Mouse (Mus musculus): ENCODE results near the gene Gas2l1. TPM values are rescaled to one million over a fixed set of nuclear protein-coding genes. Genes with fewer than 3 reads are reported as not detected.

Gas2l1 gene
- polyA plus RNA-seq, 1 experiment = 1,288 TPM

DNA sequence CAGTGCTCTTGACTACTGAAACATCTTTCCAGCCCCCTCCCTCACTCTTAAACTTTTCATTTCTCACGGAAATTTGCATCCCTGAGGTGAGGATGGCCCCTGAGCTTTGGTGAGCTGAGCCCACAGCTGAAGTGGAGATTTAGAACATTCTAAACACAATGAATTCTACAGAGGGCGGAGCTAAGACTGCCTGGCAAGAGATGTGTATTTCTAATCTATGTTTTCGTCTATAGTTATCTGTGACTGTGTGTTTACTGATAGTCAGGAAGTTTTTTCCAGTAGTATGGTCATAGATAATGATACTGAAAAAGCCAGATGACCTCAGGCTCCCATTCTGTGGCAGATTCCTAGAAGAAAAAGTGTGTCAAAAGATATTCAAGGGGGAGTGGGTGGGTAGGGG, 56.3 kb downstream of the Gas2l1 start:
- Histone ChIP-seq H3K27me3 (replicated peaks) (no peaks in the 10 kb centered on the region), H3K4me3 (replicated peaks) (no peak overlapping the region), H3K4me1 (peaks cover 82% of the 10 kb centered on the region), H3K9me3 (no peaks in the 10 kb centered on the region), H3K36me3 (replicated peaks; ENCODE audit: low read length) (peaks cover 73% of the 10 kb centered on the region)
- no peak for TF ChIP-seq FLI1 (IDR thresholded peaks at IDR 0.05; ENCODE audit: low read length)
- no peak for TF ChIP-seq GATA1 (IDR thresholded peaks at IDR 0.05; ENCODE audit: borderline replicate concordance, low read length)

DNA sequence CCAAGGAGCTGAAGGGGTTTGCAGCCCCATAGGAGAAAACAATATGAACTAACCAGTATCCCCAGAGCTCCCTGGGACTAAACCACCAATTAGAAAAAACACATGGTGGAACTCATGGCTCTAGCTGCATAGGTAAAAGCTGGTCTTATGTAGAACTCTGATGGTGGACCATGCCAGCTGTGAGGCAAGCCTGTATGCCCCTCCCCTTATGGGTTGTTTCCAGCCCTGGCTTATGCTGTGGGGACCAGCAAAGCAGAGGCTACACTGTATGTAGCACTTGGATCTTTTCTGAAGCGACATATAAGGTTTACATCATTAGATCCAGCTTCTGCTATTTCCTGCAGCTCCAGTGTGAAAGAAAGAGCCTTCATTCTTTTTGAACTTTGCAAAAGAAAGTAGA, 57.9 kb downstream of the Gas2l1 start:
- Histone ChIP-seq H3K4me3 (replicated peaks) (no peak overlapping the region), H3K4me1 (peaks cover 89% of the 10 kb centered on the region), H3K27me3 (replicated peaks) (no peaks in the 10 kb centered on the region), H3K9me3 (no peaks in the 10 kb centered on the region), H3K36me3 (replicated peaks; ENCODE audit: low read length) (peaks cover 74% of the 10 kb centered on the region)
- no peak for TF ChIP-seq FLI1 (IDR thresholded peaks at IDR 0.05; ENCODE audit: low read length)
- no peak for TF ChIP-seq GATA1 (IDR thresholded peaks at IDR 0.05; ENCODE audit: borderline replicate concordance, low read length)

DNA sequence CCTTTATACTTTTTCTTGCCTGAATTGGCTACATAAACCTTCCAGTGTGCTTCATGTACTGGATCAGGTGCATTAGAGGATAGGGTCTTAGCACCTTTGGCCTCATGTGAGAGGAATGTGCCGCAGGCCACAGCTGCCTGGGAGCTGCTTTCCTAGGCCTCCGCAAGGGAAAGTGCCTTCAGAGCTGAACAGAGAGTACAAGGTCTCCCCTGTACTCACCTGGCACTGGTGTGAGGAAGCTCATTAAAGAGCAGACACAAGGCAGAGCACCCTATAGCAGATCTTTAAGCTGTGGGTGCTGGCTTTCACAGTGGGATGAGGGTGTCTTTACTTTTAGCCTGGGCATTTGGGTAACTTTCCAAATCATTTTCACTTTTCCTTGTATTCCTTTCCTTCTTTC, 59.6 kb downstream of the Gas2l1 start:
- Histone ChIP-seq H3K27me3 (replicated peaks) (no peaks in the 10 kb centered on the region), H3K36me3 (replicated peaks; ENCODE audit: low read length) (peaks cover 77% of the 10 kb centered on the region), H3K9me3 (no peaks in the 10 kb centered on the region), H3K4me3 (replicated peaks) (no peak overlapping the region), H3K4me1 (peaks cover 85% of the 10 kb centered on the region)
- no peak for TF ChIP-seq FLI1 (IDR thresholded peaks at IDR 0.05; ENCODE audit: low read length)
- no peak for TF ChIP-seq GATA1 (IDR thresholded peaks at IDR 0.05; ENCODE audit: borderline replicate concordance, low read length)

Other genes starting within 250 kb of the Gas2l1 start
- 21.2 and 59.3 TPM in 2 replicates for gene Nf2, start 215.8 kb downstream of the Gas2l1 start, polyA plus RNA-seq (2012; ENCODE audit: insufficient read depth, low replicate concordance)
- gene Nipsnap1, start 191.4 kb downstream of the Gas2l1 start, polyA plus RNA-seq (2012; ENCODE audit: insufficient read depth, low replicate concordance) = 9.5 TPM in 1 of 2 replicates, not detected in the other
- gene Thoc5, start 170.0 kb downstream of the Gas2l1 start, polyA plus RNA-seq (2012; ENCODE audit: insufficient read depth, low replicate concordance) = 1.1 and 3.9 TPM in 2 replicates
- gene Nefh, start 117.3 kb downstream of the Gas2l1 start, polyA plus RNA-seq (2012; ENCODE audit: insufficient read depth, low replicate concordance) = 3.8 and 7.2 TPM in 2 replicates
- gene Ap1b1, start 78.5 kb downstream of the Gas2l1 start, polyA plus RNA-seq (2012; ENCODE audit: insufficient read depth, low replicate concordance) = 57.8 and 66.6 TPM in 2 replicates
- 12.0 and 22.3 TPM in 2 replicates for gene Rasl10a, start 7.2 kb downstream of the Gas2l1 start, polyA plus RNA-seq (2012; ENCODE audit: insufficient read depth, low replicate concordance)
- gene Rhbdd3, start 33.6 kb upstream of the Gas2l1 start, polyA plus RNA-seq (2012; ENCODE audit: insufficient read depth, low replicate concordance) = 28.8 and 47.9 TPM in 2 replicates
- gene Ewsr1, start 33.9 kb upstream of the Gas2l1 start, polyA plus RNA-seq (2012; ENCODE audit: insufficient read depth, low replicate concordance) = 186 and 838 TPM in 2 replicates
- gene Emid1, start 86.9 kb upstream of the Gas2l1 start, polyA plus RNA-seq (2012; ENCODE audit: insufficient read depth, low replicate concordance) = 7.7 and 18.6 TPM in 2 replicates
- 3.7 and 7.2 TPM in 2 replicates for gene Kremen1, start 196.2 kb upstream of the Gas2l1 start, polyA plus RNA-seq (2012; ENCODE audit: insufficient read depth, low replicate concordance)

Measured in megakaryocyte, embryonic 14.5 days (primary cell).